Mouse (Mus musculus): ENCODE measurements around the gene Obox8.

Obox8 gene

DNA sequence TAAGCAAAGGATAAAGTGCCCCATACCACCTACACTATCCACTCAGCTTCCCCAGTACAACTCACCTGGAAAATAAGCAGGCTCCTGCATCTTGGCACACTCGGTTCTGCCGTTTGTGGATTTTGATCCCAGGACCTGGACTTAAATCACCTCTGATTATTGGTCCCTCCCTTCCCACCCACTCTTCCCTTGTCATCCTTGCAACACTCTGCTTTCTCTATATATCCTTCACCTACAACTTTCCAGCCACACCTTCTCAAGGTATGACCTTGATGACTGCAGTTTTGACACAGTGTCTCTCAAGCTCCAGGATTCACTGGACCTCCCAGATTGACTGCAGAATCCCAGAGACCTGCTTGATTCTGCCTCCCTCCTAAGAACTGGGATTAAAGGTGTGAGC lies at the start of gene Obox8:
TSS of gene Obox8 (minus strand) at position 101 of the 400 bp plus-strand sequence.
- no peak for DNase-seq (ENCODE audit: low spot score)

DNA sequence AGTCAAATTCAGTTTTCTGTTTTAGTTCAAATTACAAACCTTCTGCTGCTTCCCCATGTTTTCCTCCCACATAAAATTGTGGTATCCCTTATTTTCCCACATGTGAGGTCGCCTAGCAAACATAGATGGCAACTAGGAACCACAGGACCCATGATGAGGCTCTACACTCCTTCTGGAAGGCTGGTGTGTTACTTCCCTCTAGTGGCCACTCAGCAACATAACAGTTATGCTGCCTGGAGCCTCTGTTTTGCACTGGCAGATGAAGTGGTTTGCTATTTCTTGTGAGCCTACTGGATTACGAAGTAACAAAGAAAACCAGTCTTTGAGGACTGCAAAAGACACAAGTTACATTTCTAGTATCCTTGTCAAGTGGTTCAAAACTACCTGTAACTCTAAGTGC lies 16.1 kb downstream of the Obox8 start:
- no peak for DNase-seq (ENCODE audit: low spot score)

DNA sequence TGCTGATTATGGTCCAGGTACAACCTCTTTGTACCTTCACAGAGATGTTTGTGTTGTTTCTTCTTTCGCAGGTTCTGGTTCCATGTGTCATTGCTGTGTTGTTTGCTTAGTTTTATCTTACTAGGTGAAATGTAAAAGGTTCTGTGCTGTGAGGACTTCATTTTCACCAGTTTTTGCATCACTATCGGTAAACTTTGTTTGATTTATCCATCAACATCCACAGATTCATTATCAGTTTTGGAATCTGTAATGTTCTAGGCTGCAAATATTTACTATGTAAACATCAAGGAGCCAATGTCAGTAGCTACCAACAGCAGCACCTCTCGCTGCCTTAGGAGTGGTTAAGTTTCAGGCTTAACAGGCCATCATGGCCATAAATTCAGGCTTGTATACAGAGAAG lies 24.7 kb downstream of the Obox8 start:
- DNase-seq (ENCODE audit: low spot score): no peak

DNA sequence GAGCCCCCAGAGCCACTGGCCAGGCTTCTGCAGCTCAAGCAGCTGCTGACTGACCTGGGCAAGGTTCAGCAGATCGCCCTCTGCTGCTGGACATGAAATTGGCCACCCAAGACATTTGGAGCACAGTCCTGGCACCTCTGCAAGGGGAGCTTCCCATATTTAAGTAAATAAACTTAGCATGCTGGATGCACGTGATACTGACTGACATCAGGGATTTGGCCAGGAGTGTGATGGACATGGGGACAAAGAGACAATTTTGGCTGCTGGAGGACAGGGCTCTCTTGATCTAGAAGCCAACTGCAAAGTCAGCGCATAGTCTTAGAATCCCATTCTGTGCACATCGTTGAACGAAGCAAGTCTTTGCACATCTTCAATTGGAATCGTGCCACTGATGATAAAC lies 25.8 kb downstream of the Obox8 start:
- DNase-seq (ENCODE audit: low spot score): no peak

All from urinary bladder, postnatal 10 days (tissue).